Mouse (Mus musculus): Measurements from ENCODE around the gene Ly86.

- TF ChIP-seq CTCF (conservative IDR thresholded peaks at IDR 0.05 in 1 of 2, IDR thresholded peaks at IDR 0.05 in 1 of 2; ENCODE audit: low read depth in 2 of 2, low read length in 2 of 2) (no peak), MYC (IDR thresholded peaks at IDR 0.05; ENCODE audit: low read depth, low read length) (no peak), POLR2A (IDR thresholded peaks at IDR 0.05; ENCODE audit: low read depth, low read length) (no peak)
Measured at GRCm38 (mm10) chr13:37388222-37389202, 43.5 kb downstream of the Ly86 start.
